Mouse (Mus musculus) intestine, embryonic 16.5 days (tissue): ENCODE results near the gene Atp13a2. TPM values are rescaled to one million over a fixed set of nuclear protein-coding genes. Genes with fewer than 3 reads are reported as not detected.

Experiments used
- ATAC-seq: fragments of 200-750 bp; cut with Nextera tagmentation; 2 replicates; pipeline ENCODE4 v1.8.0; 2017; ENCODE audit warnings: moderate TSS enrichment, moderate library complexity
- H3K27ac ChIP-seq: fragments of 300-500 bp; sonication (generic); 2 replicates; pipeline ENCODE4 v1.5.1; 2014; ENCODE audit warnings: mild to moderate bottlenecking, low read length
- H3K27me3 ChIP-seq: fragments of 300-500 bp; sonication (generic); replicated peaks from 2 replicates; pipeline ENCODE4 v1.6.1; 2014; ENCODE audit warnings: low read length, control low read depth, mixed read lengths; ENCODE audit not compliant: control insufficient read depth, insufficient read depth
- H3K36me3 ChIP-seq: fragments of 300-500 bp; sonication (generic); 2 replicates; pipeline ENCODE4 v1.6.1; 2014; ENCODE audit warnings: low read length, control low read depth; ENCODE audit not compliant: control insufficient read depth, insufficient read depth
- H3K4me1 ChIP-seq: fragments of 300-500 bp; sonication (generic); 2 replicates; pipeline ENCODE4 v1.6.1; 2014; ENCODE audit warnings: low read length, control low read depth, mixed read lengths; ENCODE audit not compliant: control insufficient read depth, insufficient read depth
- H3K4me2 ChIP-seq: fragments of 300-500 bp; sonication (generic); 2 replicates; pipeline ENCODE4 v1.6.1; 2014; ENCODE audit warnings: low read depth, low read length, control low read depth
- H3K4me3 ChIP-seq: fragments of 300-500 bp; sonication (generic); 2 replicates; pipeline ENCODE4 v1.5.1; 2014; ENCODE audit warnings: mild to moderate bottlenecking, low read length
- H3K9ac ChIP-seq: fragments of 300-500 bp; sonication (generic); 2 replicates; pipeline ENCODE4 v1.6.1; 2014; ENCODE audit warnings: low read depth, low read length
- H3K9me3 ChIP-seq: fragments of 300-500 bp; sonication (generic); 2 replicates; pipeline ENCODE4 v1.6.1; 2016; ENCODE audit warnings: low read length, control low read depth; ENCODE audit not compliant: control insufficient read depth
- WGBS: fragments of 180-500 bp; shearing (Covaris S2); extraction: QIAGEN DNeasy Blood & Tissue Kit; methylation state at CpG from one replicate; pipeline ENCODE4 v1.1.7; 2014; 5-methylcytosine and 5-hydroxymethylcytosine counted together
- polyA plus RNA-seq: library from polyadenylated mRNA; unstranded; fragments of >200 nt; fragmentation: Nextera tagmentation; extraction: Ambion mirVana; gene quantifications from 2 replicates; pipeline ENCODE4 v1.2.1, GENCODE M21; 2015

The Atp13a2 gene
- polyA plus RNA-seq, 1 experiment from 2014 or later = 29.3 TPM

DNA sequence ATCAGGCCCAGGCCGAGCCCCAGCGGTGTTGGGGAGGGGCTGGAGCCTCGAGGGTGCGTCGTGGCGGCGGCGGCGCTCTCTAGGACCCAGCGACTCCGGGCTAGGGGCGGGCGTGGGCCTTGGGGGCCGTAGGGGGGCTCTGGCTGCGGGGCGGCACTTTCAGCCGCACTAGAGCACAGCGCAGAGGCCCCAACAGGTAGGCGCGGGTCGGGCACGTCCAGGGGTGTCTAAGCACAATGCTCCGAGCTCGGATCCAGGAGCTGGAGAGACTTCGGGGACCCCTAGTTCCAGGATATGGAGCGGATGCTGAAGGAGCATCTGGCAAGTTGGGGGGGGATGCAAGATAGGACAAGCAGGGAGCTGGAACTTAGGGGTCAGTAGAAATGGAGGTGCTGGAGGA is 23.9 kb downstream of the Atp13a2 start:
- under 1% methylated on average over 26 of the region's 26 CpGs for WGBS
- H3K4me3 ChIP-seq = peak overlapping the region; percentile 56
- peak overlapping the region; percentile 75 for H3K9ac ChIP-seq
- ATAC-seq = peak; percentile 78
- H3K4me2 ChIP-seq = peak overlapping the region; percentile 62
- H3K27ac ChIP-seq = peak overlapping the region; percentile 74
- peaks cover 13% of the 10 kb centered on the region for H3K4me1 ChIP-seq
- H3K36me3 ChIP-seq = peaks cover 14% of the 10 kb centered on the region
- H3K9me3 ChIP-seq = no peaks in the 10 kb centered on the region
- no peaks in the 10 kb centered on the region for H3K27me3 ChIP-seq

DNA sequence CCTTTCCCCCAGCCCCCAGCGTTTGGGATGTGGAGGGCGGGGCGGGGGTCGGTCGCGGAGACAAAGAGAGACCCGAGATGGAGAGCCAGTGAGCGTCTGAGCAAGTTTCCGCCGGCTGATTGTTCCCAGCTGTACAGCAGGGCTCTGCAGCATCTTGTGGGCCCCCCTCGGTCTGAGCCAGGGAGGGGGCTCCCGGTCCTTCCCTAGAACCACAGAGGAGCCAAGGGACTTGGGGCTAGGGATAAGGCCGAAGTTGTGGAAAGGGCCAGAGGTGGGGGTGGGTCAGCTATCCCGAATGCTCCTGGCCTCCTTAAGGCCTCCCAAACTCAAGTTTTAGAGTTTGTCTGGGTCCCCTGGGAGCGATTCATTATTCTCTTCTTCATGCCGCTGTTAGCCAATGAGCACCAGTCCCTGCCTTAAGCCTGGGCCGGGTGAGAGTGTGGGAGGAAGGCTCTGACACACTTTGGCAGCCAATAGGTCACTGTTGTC is 24.3 kb downstream of the Atp13a2 start:
- Histone ChIP-seq H3K36me3 (peaks cover 14% of the 10 kb centered on the region), H3K27me3 (no peaks in the 10 kb centered on the region), H3K9ac (peak overlapping the region; percentile 75), H3K4me1 (peaks cover 13% of the 10 kb centered on the region), H3K9me3 (no peaks in the 10 kb centered on the region), H3K4me2 (peak overlapping the region; percentile 62), H3K4me3 (peak overlapping the region; percentile 56), H3K27ac (peak overlapping the region; percentile 74)
- ATAC-seq = peak; percentile 56
- 4% methylated on average over 17 of the region's 17 CpGs for WGBS

DNA sequence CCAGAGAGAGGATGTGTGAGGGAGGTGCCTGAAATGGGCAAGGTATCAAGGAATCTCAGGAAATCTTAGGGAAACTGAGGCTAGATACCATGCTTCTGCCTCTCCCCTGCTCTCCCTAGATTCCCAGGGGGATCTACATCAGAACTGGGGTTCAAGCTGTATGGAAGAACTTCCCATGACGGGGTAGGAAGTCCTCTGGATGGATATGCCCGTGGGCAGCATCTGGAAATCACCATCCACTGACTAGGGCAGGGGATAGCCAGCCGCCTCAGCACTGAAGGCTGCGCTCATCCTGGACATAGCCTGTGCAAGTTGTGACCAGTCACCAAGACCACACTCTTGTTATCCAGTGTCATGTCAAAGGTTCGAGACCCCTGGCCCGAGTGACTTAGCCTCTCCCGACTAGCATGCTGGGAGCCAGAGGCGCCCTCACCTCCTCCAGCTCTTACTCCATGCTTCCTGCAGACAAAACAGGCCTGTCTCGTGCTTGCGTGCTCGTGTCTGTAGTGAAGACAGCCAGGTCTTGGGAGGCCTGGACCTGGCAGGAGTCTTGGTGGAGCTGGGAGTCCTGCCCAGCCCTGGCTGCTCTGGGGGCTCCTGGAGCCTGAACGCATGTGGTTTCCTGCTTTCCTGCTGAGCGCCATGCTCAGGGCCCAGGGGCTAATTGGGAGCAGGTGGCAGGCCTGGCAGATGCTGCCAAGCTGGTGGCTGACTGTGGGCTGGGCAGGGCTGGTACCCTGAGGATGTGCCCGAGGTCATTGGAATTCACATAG is 25.1 kb downstream of the Atp13a2 start:
- Histone ChIP-seq H3K4me3 (peak overlapping the region; percentile 56), H3K27ac (peak overlapping the region; percentile 74), H3K4me2 (peak overlapping the region; percentile 62), H3K4me1 (peaks cover 13% of the 10 kb centered on the region), H3K36me3 (peaks cover 9% of the 10 kb centered on the region), H3K9me3 (no peaks in the 10 kb centered on the region), H3K27me3 (no peaks in the 10 kb centered on the region), H3K9ac (peak overlapping the region; percentile 75)
- 47% methylated on average over 14 of the region's 14 CpGs for WGBS
- peak; percentile 14; the same call in 1 of the 2 replicates for ATAC-seq

DNA sequence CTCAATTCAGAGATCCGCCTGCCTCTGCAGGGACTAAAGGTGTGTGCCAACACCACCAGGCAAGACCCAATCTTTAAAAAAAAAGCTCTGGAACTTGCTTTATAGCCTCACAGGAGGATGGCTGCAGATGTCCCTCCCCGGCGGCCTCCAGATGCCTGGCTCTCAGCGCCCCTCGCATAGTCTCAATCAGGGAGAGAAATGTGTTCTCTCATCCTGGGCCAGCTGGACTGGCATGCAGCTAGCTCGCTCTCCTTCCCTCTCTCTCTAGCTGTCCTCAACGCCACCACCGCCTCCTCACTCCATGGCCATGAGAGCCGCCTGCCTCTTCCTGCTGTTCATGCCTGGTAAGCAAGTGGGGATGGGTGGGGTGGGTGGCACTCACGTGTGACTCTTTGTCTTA is 25.9 kb downstream of the Atp13a2 start:
- peaks cover 13% of the 10 kb centered on the region for H3K4me1 ChIP-seq
- no peaks in the 10 kb centered on the region for H3K27me3 ChIP-seq
- peak overlapping the region; percentile 11; the same call in 1 of the 2 replicates for H3K4me3 ChIP-seq
- H3K9me3 ChIP-seq = no peaks in the 10 kb centered on the region
- ATAC-seq = no peak
- peaks cover 4% of the 10 kb centered on the region; the same call in 1 of the 2 replicates for H3K36me3 ChIP-seq
- H3K27ac ChIP-seq = no peak overlapping the region
- 0 out of 2 replicates have a peak overlapping the region, but pooled peaks have one; percentile 62 for H3K4me2 ChIP-seq
- no peak overlapping the region; the same call in 1 of the 2 replicates for H3K9ac ChIP-seq
- 72% methylated on average over 10 of the region's 10 CpGs for WGBS

DNA sequence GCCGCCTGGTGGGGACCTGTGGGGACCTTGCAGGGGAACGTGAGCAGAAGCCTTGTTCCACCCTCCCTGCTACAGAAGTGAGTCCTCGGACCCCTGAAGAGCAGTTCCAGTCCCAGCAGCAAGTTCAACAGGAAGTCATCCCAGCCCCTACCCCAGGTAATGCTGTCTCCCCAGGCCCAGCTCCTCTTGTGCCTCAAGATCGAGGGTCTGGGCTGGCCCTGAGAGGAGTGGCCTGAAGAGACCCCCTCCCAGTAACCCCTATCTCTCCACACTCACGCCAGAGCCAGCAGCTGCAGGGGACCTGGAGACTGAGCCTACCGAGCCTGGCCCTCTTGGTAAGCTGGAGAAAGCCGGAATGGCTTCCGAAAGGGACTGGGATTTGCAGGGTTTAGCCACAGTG is 27.4 kb downstream of the Atp13a2 start:
- peaks cover 13% of the 10 kb centered on the region for H3K4me1 ChIP-seq
- H3K36me3 ChIP-seq = peaks cover 4% of the 10 kb centered on the region; the same call in 1 of the 2 replicates

DNA sequence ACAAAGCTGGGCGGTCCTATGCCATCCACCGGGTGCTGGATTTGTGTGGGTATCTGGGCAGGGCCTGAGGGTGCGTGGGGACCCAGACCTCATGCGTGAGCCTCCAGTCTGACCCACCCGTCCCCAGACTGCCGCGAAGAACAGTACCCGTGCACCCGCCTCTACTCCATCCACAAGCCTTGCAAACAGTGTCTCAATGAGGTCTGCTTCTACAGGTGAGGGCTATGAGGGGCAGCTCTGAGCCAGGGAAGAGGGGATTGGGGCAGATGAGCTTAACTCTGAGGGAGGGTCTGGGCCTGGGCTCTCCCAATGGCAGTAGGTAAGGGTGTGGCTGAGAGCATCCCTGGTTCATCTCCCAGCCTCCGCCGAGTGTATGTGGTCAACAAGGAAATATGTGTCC is 28.2 kb downstream of the Atp13a2 start:
- Histone ChIP-seq H3K9ac (no peak overlapping the region), H3K4me3 (no peak overlapping the region), H3K4me2 (no peak overlapping the region), H3K36me3 (peaks cover 4% of the 10 kb centered on the region; the same call in 1 of the 2 replicates), H3K9me3 (no peaks in the 10 kb centered on the region), H3K27me3 (no peaks in the 10 kb centered on the region), H3K4me1 (peaks cover 16% of the 10 kb centered on the region), H3K27ac (no peak overlapping the region)
- 91% methylated on average over 11 of the region's 11 CpGs for WGBS
- no peak for ATAC-seq

More for the DNA sequence above, 27.4 kb downstream of the Atp13a2 start:
- Histone ChIP-seq H3K9me3 (no peaks in the 10 kb centered on the region), H3K4me2 (no peak overlapping the region), H3K27me3 (no peaks in the 10 kb centered on the region), H3K4me3 (no peak overlapping the region), H3K27ac (no peak overlapping the region), H3K9ac (no peak overlapping the region)
- ATAC-seq = no peak
- WGBS = 75% methylated on average over 8 of the region's 8 CpGs

DNA sequence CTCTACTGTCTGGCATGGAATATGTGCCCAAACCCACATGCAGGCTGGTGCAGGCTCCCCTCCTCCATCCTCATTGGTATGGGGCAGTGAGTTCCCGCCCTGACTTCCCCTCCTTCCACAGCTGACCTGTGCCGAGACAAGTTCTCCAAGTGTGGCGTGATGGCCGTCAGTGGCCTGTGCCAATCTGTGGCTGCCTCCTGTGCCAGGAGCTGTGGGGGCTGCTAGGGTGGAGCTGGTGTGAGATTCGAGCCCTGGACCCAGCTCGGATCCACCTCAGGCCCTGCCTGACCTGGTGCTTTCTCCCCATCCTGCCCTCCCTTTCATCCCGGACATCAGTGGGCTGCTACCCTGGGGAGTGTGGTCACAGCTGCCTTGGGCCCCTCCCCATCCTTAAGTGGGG is 28.7 kb downstream of the Atp13a2 start:
- Histone ChIP-seq H3K4me3 (no peak overlapping the region), H3K9me3 (no peaks in the 10 kb centered on the region), H3K9ac (no peak overlapping the region), H3K36me3 (peaks cover 4% of the 10 kb centered on the region; the same call in 1 of the 2 replicates), H3K4me2 (no peak overlapping the region), H3K4me1 (peaks cover 21% of the 10 kb centered on the region), H3K27ac (no peak overlapping the region), H3K27me3 (no peaks in the 10 kb centered on the region)
- no peak for ATAC-seq
- WGBS = 75% methylated on average over 7 of the region's 7 CpGs

DNA sequence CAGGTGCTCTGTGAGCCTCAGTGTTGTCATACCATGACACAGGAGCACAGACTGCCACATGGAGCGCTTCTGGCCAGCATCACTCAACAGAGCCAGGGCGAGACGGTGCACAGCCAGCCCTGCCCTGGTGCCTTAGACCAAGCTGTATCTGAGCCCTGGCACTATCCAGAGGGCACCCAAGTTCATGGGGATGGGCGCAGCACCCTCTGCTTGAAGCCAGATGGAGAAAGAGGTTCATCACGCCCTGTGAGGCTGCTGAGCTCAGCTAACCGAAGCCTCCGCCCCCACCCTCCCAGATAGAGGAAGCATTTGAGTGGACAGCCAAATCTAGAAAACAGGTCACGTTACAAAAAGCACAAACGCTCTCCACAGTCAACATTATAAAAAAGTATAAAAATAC is 29.6 kb downstream of the Atp13a2 start:
- H3K4me2 ChIP-seq = no peak overlapping the region
- H3K36me3 ChIP-seq = peaks cover 4% of the 10 kb centered on the region; the same call in 1 of the 2 replicates
- H3K27ac ChIP-seq = no peak overlapping the region
- peaks cover 27% of the 10 kb centered on the region for H3K4me1 ChIP-seq
- H3K27me3 ChIP-seq = no peaks in the 10 kb centered on the region
- H3K9ac ChIP-seq = no peak overlapping the region
- H3K4me3 ChIP-seq = no peak overlapping the region
- ATAC-seq = no peak
- WGBS = 79% methylated on average over 9 of the region's 9 CpGs
- H3K9me3 ChIP-seq = no peaks in the 10 kb centered on the region

DNA sequence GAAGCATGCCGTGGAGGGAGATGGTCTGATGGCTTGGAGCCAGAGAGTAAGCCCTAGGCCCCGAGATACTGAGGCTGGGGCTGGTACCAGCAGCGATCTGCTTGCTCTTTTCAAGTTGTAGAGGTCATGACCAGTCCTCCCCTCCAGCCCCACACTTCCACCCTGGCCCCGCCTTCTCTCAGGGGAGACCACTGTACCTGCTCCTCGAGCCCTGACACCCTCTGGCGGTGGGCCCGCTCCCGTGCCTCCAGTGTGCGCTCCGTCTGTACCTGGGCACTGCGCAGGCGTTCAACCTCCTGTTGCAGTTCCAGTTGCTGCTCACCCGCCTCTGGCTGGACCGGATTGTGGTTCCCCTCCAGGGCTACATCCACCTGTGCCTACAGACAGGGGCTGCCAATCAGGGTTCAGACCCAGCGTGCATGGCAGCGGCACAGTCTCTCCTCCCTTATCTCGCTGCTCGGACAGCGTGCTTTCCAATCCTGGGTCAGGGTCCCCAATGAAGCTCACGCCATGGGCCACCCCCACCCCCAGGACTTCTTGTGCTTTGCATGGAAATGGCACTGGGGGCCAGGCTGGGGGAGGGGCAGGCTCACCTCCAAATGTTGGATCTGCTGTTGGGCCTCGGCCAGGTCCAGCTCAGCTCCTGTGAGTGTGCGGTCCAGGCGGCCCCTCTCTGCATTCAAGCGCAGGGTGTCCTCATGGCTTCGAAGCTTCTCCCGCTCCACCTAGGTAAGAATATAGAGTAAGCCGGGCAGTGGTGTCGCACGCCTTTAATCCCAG is 31.2 kb downstream of the Atp13a2 start:
- WGBS = 85% methylated on average over 29 of the region's 29 CpGs
- H3K9me3 ChIP-seq = no peaks in the 10 kb centered on the region
- no peak overlapping the region for H3K4me3 ChIP-seq
- no peak overlapping the region for H3K27ac ChIP-seq
- H3K36me3 ChIP-seq = peaks cover 4% of the 10 kb centered on the region; the same call in 1 of the 2 replicates
- H3K4me1 ChIP-seq = peaks cover 23% of the 10 kb centered on the region
- no peak for ATAC-seq
- H3K27me3 ChIP-seq = no peaks in the 10 kb centered on the region
- H3K9ac ChIP-seq = 0 out of 2 replicates have a peak overlapping the region, but pooled peaks have one; percentile 14
- H3K4me2 ChIP-seq = no peak overlapping the region
